Mouse (Mus musculus): ENCODE data around the gene Adamtsl2.

DNA sequence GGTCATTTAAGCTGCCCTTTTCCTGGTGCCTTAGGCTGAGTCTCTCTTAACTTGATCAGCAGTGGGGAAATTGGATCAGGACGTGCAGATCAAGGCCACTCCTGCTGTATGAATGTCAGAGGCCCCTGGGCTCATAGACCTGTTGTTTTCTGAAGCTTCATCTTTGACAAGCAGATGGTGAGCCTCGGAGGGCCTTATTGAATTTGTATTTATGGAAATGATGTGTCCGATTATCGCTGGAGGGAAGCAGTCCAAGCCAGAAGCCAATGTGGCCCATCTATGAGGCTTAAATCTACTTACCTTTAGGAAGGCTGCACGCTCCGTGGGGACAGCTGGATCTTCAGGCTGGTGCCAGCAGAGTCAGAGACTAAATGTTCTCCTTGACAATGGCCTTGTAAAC, 77.4 kb downstream of the Adamtsl2 start:
- TF ChIP-seq CTCF (IDR thresholded peaks at IDR 0.05) (no peak), POLR2A (IDR thresholded peaks at IDR 0.05; ENCODE audit: insufficient read depth, low read depth, low read length) (no peak), EP300 (IDR thresholded peaks at IDR 0.05; ENCODE audit: insufficient read depth, low read depth, low read length) (no peak)
